ENCODE assay signal across 11 mouse cellular contexts in genomic region chr9:115321052-115321451, GRCm38 (mm10). TPM values are rescaled to one million over a fixed set of nuclear protein-coding genes. Genes with fewer than 3 reads are reported as not detected.
DNase-seq lines count a peak whose midpoint lies in the region; ATAC-seq lines count a peak whose summit lies in the region.
"Had no signal": no experiment of that assay in that cellular context is flagged by ENCODE, and none has a peak within 500 bp of the region (broad histone marks: within the 10 kb centered on the region; RNA-seq: fewer than 3 reads in every experiment).

No protein-coding gene starts in this region.

- peak; percentile 56 for DNase-seq in heart, adult 11 months
- DNase-seq in heart, postnatal 25 days (ENCODE audit: low spot score), result no peak
- DNase-seq in thymus, postnatal 4 days, result peak; percentile 55
- no peak for DNase-seq in thymus, postnatal 25 days
- DNase-seq in right cerebral cortex, postnatal 4 days, result no peak
- DNase-seq in spleen, postnatal 4 days (ENCODE audit: low spot score in 2 of 2), result no peak
- DNase-seq in adrenal gland, adult 8-10 months, result no peak
- DNase-seq: cerebellum, adult 2 months; gastrocnemius, postnatal 14 days; right cerebral cortex, postnatal 25 days had no signal

- intact Hi-C loops in heart, postnatal 25 days (cut with DNase I), result no loop called here

- ATAC-seq in erythroblast, adult 5-6 weeks (replicated peaks; ENCODE audit: low FRiP score, poor library complexity, severe bottlenecking), result 0 out of 2 replicates have a peak, but pooled peaks have one; percentile 13

RNA-seq across cellular contexts. Expression of gene Stt3b, which starts 10.8 kb away (rescaled TPM):
- 10 to 100 TPM; 56.0 to 58.2 TPM for total RNA-seq in heart, postnatal 25 days (2021)
- total RNA-seq in erythroblast, adult 5-6 weeks (2015; ENCODE audit: low replicate concordance), result 38.7 and 39.8 TPM in 2 replicates
- total RNA-seq in erythroblast, adult 5-6 weeks (2017; ENCODE audit: low replicate concordance), result 27.3 and 35.0 TPM in 2 replicates
- total RNA-seq in adrenal gland, adult 8-10 months (2022), result 100 to 1,000 TPM; 119 to 143 (median 134) TPM

Comparison
In these comparisons a context has a peak if more than half of its experiments do, and no peak if none do; other contexts are left out.
1. DNase-seq: peak in heart, adult 11 months (single experiment) and thymus, postnatal 4 days (single experiment); none in heart, postnatal 25 days (single experiment), thymus, postnatal 25 days (single experiment), right cerebral cortex, postnatal 4 days (single experiment), spleen, postnatal 4 days (0 of 2) and adrenal gland, adult 8-10 months (single experiment).